Mouse (Mus musculus) forebrain, postnatal 0 days (tissue): Measurements from ENCODE around the gene Cipc. TPM values are rescaled to one million over a fixed set of nuclear protein-coding genes. Genes with fewer than 3 reads are reported as not detected.

ENCODE experiments used
- ATAC-seq: fragments of 200-750 bp; cut with Nextera tagmentation; 2 replicates; pipeline ENCODE4 v1.8.0; 2017; ENCODE audit warnings: mild to moderate bottlenecking, moderate library complexity
- DNase-seq: peaks from one replicate; pipeline ENCODE4 v3.0.0-alpha.2; 2015
- H3K27ac ChIP-seq: fragments of 300-500 bp; sonication (generic); 2 replicates; pipeline ENCODE4 v1.5.1; 2014; ENCODE audit warnings: low read depth, mild to moderate bottlenecking, antibody characterized with exemption, low read length, moderate library complexity, mixed read lengths
- H3K27me3 ChIP-seq: fragments of 300-500 bp; sonication (generic); 2 replicates; pipeline ENCODE4 v1.6.1; 2014; ENCODE audit warnings: mild to moderate bottlenecking, low read length, mixed read lengths; ENCODE audit not compliant: insufficient read depth
- H3K36me3 ChIP-seq: fragments of 300-500 bp; sonication (generic); 2 replicates; pipeline ENCODE4 v1.6.1; 2014; ENCODE audit warnings: mild to moderate bottlenecking, moderate library complexity; ENCODE audit not compliant: insufficient read depth
- H3K4me1 ChIP-seq: fragments of 300-500 bp; sonication (generic); 2 replicates; pipeline ENCODE4 v1.6.1; 2014; ENCODE audit warnings: antibody characterized with exemption; ENCODE audit not compliant: insufficient read depth
- H3K4me2 ChIP-seq: fragments of 300-500 bp; sonication (generic); 2 replicates; pipeline ENCODE4 v1.6.1; 2014; ENCODE audit warnings: low read depth, mild to moderate bottlenecking, moderate library complexity
- H3K4me3 ChIP-seq: fragments of 300-500 bp; sonication (generic); 2 replicates; pipeline ENCODE4 v1.5.1; 2014; ENCODE audit warnings: low read depth, low read length, mixed read lengths
- H3K9ac ChIP-seq: fragments of 300-500 bp; sonication (generic); 2 replicates; pipeline ENCODE4 v1.6.1; 2014; ENCODE audit warnings: mild to moderate bottlenecking
- H3K9me3 ChIP-seq: fragments of 300-500 bp; sonication (generic); 2 replicates; pipeline ENCODE4 v1.6.1; 2016; ENCODE audit warnings: low read length
- CTCF ChIP-seq: sonication (generic); IDR thresholded peaks from 2 replicates; pipeline ENCODE4 v1.5.1; 2016; ENCODE audit warnings: antibody characterized with exemption, control low read depth, low read depth
- WGBS: fragments of 180-500 bp; shearing (Covaris S2); extraction: QIAGEN DNeasy Blood & Tissue Kit; methylation state at CpG from one replicate; pipeline ENCODE4 v1.1.7; 2014; 5-methylcytosine and 5-hydroxymethylcytosine counted together
- polyA plus RNA-seq: library from polyadenylated mRNA; unstranded; fragments of >200 nt; fragmentation: Nextera tagmentation; extraction: Ambion mirVana; gene quantifications from 2 replicates; pipeline ENCODE4 v1.2.1, GENCODE M21; 2015
- total RNA-seq: library from RNA; depleted of rRNA; stranded (reverse); fragments of >200 nt; gene quantifications from 2 replicates; pipeline ENCODE4 v1.2.3, GENCODE M21; 2014

The Cipc gene
- total and polyA plus RNA-seq, 2 experiments from 2014 or later = 38.1 to 62.9 TPM

GRCm38 (mm10) chr12:86977833-86978232 lies 31.0 kb downstream of the Cipc start:
- TF ChIP-seq CTCF = no peak
- Histone ChIP-seq H3K4me2 (no peak overlapping the region), H3K9me3 (no peaks in the 10 kb centered on the region), H3K36me3 (no peaks in the 10 kb centered on the region), H3K9ac (no peak overlapping the region), H3K4me1 (peaks cover 5% of the 10 kb centered on the region), H3K27me3 (no peaks in the 10 kb centered on the region), H3K4me3 (no peak overlapping the region), H3K27ac (no peak overlapping the region)
- 13% methylated on average over 15 of the region's 15 CpGs for WGBS
- DNase-seq = no peak
- ATAC-seq = no peak

DNA sequence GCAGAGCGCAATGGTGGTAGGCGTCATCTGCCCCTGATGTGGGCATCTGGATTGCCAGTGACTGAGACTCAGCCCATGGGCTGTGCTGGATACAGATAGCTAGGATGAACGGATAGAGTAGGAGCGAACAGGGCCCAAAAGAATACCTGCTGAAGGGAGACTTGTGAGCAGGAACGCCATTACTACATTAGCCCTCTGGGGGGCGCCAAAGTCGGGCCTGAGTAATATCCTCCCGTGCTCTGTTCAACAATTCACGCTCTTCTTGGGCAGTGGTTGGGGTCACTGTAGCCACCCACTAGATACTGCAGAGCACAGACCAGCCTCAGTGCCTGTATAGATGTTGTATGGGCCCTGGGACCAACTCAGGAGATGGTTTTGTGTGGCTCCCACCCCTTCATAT lies 34.3 kb downstream of the Cipc start:
- H3K4me1 ChIP-seq = 0 out of 2 replicates have a peak, but pooled peaks cover 6% of the 10 kb centered on the region
- DNase-seq = no peak
- H3K4me3 ChIP-seq = no peak overlapping the region
- no peak overlapping the region for H3K27ac ChIP-seq
- no peaks in the 10 kb centered on the region for H3K36me3 ChIP-seq
- no peaks in the 10 kb centered on the region for H3K9me3 ChIP-seq
- 29% methylated on average over 9 of the region's 9 CpGs for WGBS
- no peak overlapping the region for H3K9ac ChIP-seq
- ATAC-seq = no peak
- no peaks in the 10 kb centered on the region for H3K27me3 ChIP-seq
- peak; percentile 60 for TF ChIP-seq CTCF
- no peak overlapping the region for H3K4me2 ChIP-seq

DNA sequence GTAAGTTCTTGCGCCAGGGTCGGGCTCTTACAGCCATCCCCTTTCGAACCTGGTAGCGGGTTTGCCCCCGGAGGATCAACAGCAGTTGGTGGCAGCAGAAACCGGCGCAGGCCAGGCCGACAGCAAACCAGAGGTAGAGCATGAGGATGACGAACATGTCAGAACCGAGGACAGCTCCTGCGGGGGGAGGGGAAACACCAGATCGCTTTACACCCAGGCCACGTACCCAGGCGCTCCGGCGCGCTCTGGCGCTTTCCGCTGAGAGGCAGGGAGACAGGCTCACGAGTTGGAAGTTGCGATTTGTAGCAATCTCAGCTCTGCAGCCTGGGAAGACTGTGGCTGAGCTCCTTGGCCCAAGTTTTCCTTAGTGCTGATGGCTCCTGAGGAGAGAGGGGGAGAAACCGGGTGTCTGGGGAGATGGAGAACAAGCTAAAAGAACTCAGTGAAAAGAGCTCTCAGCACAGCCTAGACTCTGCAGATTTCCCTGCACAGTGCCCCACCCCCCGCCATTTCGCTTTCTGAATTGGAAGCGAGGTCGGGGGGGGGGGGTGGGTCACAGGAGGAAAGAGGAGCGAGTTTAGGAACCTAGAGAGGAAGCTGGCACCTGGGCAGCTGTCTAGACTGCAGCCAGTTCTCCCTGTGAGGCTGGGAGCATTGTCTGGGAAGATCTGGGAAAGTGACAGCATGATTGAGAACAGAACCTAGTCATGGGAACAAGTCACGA lies 36.8 kb downstream of the Cipc start:
- no peaks in the 10 kb centered on the region for H3K9me3 ChIP-seq
- 0 out of 2 replicates have a peak, but pooled peaks cover 6% of the 10 kb centered on the region for H3K4me1 ChIP-seq
- DNase-seq (peak; percentile 72), ATAC-seq (peak; percentile 84)
- WGBS = 3% methylated on average over 28 of the region's 28 CpGs
- TF ChIP-seq CTCF = no peak
- no peak overlapping the region; the same call in 1 of the 2 replicates for H3K4me3 ChIP-seq
- peak overlapping the region; percentile 25; the same call in 1 of the 2 replicates for H3K9ac ChIP-seq
- 0 out of 2 replicates have a peak overlapping the region, but pooled peaks have one; percentile 30 for H3K27ac ChIP-seq
- no peaks in the 10 kb centered on the region for H3K27me3 ChIP-seq
- no peaks in the 10 kb centered on the region for H3K36me3 ChIP-seq
- peak overlapping the region; percentile 40 for H3K4me2 ChIP-seq

DNA sequence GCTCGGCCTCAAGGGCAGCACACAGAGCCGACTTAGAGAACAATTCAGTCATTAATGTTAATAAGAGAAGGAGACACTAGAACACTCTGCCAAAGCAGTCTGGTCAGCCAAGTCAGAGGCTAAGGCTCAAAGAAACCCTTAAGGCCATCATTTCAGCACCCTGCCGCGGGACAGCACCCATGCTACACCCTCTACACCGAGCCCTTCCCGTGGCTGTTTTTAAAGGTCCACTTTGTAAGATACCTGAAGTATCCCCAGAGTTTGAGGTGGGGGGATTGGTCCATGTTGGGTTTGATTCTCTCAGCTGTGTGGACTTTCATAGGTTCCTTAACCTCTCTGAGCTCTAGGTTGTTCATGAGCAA lies 37.3 kb downstream of the Cipc start:
- Histone ChIP-seq H3K4me2 (peak overlapping the region; percentile 40; the same call in 1 of the 2 replicates), H3K27ac (no peak overlapping the region), H3K4me3 (no peak overlapping the region), H3K9ac (no peak overlapping the region), H3K9me3 (no peaks in the 10 kb centered on the region), H3K4me1 (peaks cover 9% of the 10 kb centered on the region; the same call in 1 of the 2 replicates), H3K27me3 (no peaks in the 10 kb centered on the region), H3K36me3 (no peaks in the 10 kb centered on the region)
- TF ChIP-seq CTCF = no peak
- DNase-seq (no peak), ATAC-seq (no peak)
- WGBS = 8% methylated on average over 6 of the region's 6 CpGs

DNA sequence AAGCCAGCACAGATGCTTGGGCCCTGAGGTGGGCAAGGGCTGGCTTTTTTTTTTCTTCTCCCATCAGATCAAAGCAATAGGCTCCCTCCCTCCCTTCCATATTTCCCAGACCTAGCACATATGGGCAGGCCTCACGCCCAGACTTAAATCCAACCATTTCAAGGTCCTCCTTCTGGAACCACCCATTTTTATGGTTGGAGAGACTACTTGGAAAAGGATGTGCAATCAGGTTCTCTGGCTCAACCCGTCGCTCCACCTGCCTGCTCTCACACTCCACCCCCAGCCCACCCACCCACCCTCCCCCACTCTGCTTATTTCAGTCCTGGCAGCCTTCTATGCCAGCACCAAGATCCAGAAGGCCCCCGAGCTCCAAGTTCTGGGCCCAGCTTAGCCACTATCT lies 39.7 kb downstream of the Cipc start:
- ATAC-seq (no peak), DNase-seq (no peak)
- Histone ChIP-seq H3K27ac (no peak overlapping the region), H3K4me1 (peaks cover 15% of the 10 kb centered on the region), H3K9ac (no peak overlapping the region), H3K4me3 (no peak overlapping the region), H3K4me2 (no peak overlapping the region), H3K9me3 (no peaks in the 10 kb centered on the region), H3K36me3 (no peaks in the 10 kb centered on the region), H3K27me3 (no peaks in the 10 kb centered on the region)
- TF ChIP-seq CTCF = no peak
- WGBS = 55% methylated on average over 4 of the region's 4 CpGs

GRCm38 (mm10) chr12:86988227-86988626 lies 41.4 kb downstream of the Cipc start:
- TF ChIP-seq CTCF = no peak
- Histone ChIP-seq H3K27me3 (no peaks in the 10 kb centered on the region), H3K27ac (no peak overlapping the region), H3K9me3 (no peaks in the 10 kb centered on the region), H3K4me3 (no peak overlapping the region), H3K9ac (no peak overlapping the region), H3K4me2 (0 out of 2 replicates have a peak overlapping the region, but pooled peaks have one; percentile 97), H3K36me3 (no peaks in the 10 kb centered on the region), H3K4me1 (peaks cover 17% of the 10 kb centered on the region)
- ATAC-seq = no peak
- DNase-seq = no peak
- 56% methylated on average over 16 of the region's 16 CpGs for WGBS

- Histone ChIP-seq H3K4me1 (peaks cover 12% of the 10 kb centered on the region), H3K4me2 (peak overlapping the region; percentile 97), H3K9ac (peak overlapping the region; percentile 70), H3K4me3 (peak overlapping the region; percentile 63), H3K27ac (no peak overlapping the region), H3K9me3 (no peaks in the 10 kb centered on the region), H3K27me3 (no peaks in the 10 kb centered on the region), H3K36me3 (no peaks in the 10 kb centered on the region)
- ATAC-seq (peak; percentile 45; the same call in 1 of the 2 replicates), DNase-seq (peak; percentile 62)
- no peak for TF ChIP-seq CTCF
- WGBS = 4% methylated on average over 15 of the region's 15 CpGs
Measured at GRCm38 (mm10) chr12:86989378-86989777, 42.5 kb downstream of the Cipc start.
